Mouse (Mus musculus): ENCODE measurements around the gene Gm4981. TPM values are rescaled to one million over a fixed set of nuclear protein-coding genes. Genes with fewer than 3 reads are reported as not detected.
"Not testable (repeated sequence)": the region's sequence is repeated elsewhere in the genome, so short reads cannot be mapped to it uniquely, and the experiment has no call there.

Gene Gm4981
- total RNA-seq (2021) (not detected), polyA plus RNA-seq (2012; rRNA removed) (not detected in 2 replicates)
- long read RNA-seq = 0 reads

DNA sequence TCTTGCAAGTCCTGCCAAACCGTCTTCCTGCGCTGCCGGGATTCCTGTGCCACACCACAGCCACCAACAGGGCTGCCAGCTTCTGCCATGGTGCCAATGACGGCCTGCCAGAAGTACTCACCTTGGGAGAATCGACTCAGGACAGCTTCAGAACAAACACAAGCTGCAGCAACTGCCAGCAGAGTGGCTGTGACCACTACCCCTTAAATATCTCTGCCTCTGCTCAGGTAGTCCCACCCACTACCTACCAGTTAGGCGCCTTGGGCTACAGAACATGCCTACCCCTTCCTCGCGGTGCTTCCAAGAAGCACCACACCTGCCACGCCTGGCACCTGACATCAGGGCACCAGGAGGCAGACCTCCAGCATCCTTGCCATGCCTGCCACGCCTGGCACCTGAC, at the start of gene Gm4981:
Gene Gm4981 (minus strand): TSS at position 89 of the 400 bp plus-strand sequence.
- no peak for DNase-seq

GRCm38 (mm10) chr10:58282238-58282637, 45.7 kb upstream of the Gm4981 start:
- no peak for DNase-seq

DNA sequence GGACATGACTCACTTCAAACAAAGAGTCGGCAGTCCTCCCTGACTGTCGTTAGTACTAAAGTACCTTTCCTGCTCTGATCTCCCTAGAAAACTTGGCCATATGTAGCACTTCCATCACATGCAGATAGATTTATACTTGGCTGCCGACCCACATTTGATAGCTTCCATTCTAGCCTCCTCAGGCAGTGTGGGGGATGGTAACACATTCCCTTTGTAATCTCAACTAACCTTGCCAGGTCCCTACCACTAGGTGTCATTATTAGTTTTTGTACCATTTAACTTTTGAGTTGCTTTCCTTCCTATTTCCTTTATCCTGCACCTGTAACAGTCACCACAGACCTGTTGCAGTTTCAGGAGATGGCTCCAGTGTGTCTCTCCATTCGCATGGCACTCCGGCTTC, 22.0 kb upstream of the Gm4981 start:
- DNase-seq = peak; percentile 49

DNA sequence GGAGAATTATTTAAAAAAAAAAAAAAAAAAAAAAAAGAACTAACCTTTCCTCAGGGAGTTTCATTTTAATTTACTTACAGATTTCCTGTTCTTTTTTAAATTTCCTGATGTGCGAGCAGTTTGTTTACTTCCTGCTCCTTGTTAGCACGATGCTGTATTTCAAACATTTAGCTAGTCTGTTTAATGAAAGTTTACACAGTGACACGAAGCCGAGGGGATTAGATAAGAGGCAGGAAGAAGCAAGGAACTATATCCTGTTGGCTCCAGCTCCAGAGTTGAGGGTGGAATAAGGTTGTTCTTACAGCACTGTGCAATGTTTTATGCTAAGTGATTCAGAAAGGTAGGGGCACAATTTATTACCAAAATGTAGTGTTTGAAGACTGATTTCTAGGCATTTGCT, 19.5 kb upstream of the Gm4981 start:
- DNase-seq = no peak

GRCm38 (mm10) chr10:58255213-58255892, 18.9 kb upstream of the Gm4981 start, which contains the start of gene Gcc2:
TSS of gene Gcc2 (plus strand) at chr10:58255497.
- peak; percentile 96 for DNase-seq

DNA sequence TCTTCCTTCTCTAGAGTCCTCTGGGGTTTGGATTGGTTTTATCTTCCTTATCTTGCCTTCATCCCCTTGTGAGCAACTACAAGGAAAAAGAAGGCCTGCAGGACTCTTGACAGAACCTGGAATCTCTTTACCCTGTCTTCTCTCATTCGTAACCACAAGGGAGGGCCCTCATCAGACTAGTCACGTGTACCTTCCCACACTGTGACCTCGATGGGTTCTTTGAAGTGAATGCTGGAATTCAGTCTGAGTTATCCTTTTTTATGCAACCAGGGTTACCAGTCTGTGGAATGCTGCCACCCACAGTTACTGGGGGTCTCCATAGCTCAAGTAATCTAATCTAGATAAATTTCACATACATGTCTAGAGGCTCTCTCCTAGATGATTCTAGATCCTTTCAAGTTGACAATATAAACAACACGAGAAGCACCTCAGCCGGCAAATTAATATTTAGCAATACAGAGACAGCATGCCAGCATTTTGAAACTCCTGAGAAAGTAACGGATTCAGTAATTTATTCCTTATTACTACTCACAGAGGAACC, 18.2 kb upstream of the Gm4981 start:
- DNase-seq = peak; percentile 40

- DNase-seq = no peak
Observed at GRCm38 (mm10) chr10:58249535-58249934, 13.0 kb upstream of the Gm4981 start.

- DNase-seq = peak; percentile 49
Observed at GRCm38 (mm10) chr10:58238984-58239740, 2.7 kb upstream of the Gm4981 start.

DNA sequence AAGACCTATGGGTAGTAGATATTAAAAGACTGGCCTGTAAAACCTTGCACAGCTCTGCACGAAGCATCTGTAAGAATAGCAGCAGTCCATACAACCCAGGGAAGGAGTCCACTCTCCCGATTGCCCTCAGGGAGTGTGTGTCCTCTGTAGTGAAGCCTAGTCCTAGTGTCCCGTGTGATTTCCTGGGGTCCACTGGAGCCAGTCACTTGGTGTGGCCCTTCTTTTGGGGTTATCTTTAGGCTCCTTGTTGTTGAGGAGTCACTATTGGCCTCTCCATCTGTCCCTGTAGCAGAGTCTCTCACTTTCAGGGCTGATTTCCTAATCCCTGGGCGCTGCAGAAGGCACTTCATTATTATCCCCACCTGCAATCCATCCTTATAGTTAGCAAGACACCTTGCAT, 1.5 kb downstream of the Gm4981 start:
- DNase-seq = not testable (repeated sequence)

GRCm38 (mm10) chr10:58233740-58234121, 2.8 kb downstream of the Gm4981 start:
- not testable (repeated sequence) for DNase-seq

DNA sequence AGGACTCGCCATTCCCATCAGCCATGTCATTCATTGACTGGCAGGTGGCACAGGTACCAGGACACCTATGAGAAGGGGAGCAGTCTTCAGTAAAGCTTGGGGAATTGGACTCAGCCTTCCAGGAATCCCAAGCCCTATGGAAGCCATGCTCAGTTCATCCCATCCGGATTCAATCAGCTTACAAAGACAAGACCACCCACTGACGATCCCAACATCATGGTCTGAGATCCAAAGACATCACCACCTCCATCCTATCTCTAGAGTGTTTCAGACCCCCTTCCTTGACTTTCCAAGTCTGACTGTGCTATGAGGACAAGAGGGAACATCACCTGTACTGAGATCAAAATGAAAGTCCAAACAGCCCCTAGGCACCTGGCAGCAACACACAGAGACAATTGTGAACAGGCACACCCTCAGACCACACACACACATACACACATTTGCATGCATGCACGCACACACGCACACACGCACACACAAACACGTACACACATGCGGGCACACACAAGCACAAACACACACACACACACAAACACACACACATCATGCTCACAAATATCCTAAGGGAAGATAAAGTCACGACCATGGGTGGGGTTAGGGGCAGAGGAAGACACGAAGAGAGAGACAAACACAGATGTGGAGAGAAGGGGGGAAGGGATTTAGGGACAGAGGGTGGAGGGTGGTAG, 3.3 kb downstream of the Gm4981 start:
- not testable (repeated sequence) for DNase-seq

- DNase-seq = not testable (repeated sequence)
Observed at GRCm38 (mm10) chr10:58232641-58232969, 3.9 kb downstream of the Gm4981 start, which contains the start of gene Duxf3. TSS of gene Duxf3 (minus strand) at chr10:58232675.

DNA sequence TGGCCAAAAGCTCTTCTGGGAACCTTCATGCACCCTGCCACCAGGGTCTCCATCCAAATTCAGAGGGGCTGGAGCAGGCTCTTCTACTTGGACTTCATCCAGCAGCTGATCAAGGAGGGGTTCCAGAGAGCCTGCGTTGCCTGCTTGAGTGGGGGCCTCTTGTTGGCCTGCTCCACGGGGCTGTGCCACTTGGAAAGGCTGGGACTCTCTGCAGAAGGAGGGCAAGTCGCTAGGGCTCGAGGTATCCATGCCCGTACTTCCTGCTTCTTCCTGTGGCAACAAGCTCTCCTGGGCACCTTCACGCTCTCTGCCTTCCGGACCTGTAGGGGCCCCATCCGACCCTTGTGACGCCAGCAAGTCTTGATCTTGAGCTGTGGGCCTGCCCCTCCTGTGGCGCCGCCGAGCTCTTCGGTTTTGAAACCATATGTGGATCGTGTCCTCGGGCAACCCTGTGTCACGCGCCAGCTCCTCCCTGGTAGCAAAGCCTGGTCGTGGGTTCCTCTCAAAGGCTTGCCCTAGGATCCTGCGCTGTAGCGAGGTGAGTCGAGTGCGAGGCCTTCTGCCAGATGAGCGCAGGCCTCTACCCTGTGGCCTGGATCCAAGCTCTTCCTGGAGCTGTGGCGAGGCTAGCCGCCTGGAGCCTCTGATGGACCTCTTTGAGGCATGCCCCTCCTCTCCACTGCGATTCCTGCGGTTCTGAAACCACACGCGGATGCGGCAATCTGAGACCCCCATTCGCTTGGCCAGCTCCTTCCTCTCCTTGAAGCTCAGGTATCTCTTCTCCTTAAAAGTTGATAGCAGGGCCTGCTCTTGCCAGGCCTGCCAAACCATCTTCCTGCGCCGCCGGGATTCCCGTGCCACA, 4.5 kb downstream of the Gm4981 start:
- peak; percentile 68 for DNase-seq

GRCm38 (mm10) chr10:58231088-58231487, 5.4 kb downstream of the Gm4981 start:
- DNase-seq = not testable (repeated sequence)

DNA sequence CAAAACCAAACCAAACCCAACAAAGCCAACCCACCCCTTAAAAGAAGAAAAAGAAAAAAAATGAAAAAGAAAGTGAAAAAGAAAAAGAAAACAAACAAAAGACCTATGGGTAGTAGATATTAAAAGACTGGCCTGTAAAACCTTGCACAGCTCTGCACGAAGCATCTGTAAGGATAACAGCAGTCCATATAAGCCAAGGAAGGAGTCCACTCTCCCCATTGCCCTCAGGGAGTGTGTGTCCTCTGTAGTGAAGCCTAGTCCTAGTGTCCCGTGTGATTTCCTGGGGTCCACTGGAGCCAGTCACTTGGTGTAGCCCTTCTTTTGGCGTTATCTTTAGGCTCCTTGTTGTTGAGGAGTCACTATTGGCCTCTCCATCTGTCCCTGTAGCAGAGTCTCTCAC, 6.5 kb downstream of the Gm4981 start:
- DNase-seq = not testable (repeated sequence)

DNA sequence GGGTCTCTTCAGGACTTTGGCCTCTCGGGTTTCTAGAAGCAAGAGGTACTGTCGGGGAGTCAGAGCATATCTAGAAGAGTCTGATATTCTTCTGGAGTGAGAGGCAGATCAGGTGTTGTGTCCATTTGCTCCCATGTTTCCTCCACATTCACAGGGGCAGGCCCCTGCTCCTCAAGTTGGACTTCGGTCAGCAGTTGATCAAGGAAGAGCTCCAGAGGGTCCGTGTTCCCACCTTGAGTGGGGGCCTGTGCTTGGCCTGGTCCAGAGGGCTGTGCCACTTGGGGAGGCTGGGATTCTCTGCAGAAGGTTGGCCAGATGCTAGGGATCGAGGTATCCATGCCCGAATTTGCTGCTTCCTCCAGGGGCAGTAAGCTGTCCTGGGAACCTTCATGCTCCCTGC, 8.7 kb downstream of the Gm4981 start:
- peak; percentile 25 for DNase-seq

DNA sequence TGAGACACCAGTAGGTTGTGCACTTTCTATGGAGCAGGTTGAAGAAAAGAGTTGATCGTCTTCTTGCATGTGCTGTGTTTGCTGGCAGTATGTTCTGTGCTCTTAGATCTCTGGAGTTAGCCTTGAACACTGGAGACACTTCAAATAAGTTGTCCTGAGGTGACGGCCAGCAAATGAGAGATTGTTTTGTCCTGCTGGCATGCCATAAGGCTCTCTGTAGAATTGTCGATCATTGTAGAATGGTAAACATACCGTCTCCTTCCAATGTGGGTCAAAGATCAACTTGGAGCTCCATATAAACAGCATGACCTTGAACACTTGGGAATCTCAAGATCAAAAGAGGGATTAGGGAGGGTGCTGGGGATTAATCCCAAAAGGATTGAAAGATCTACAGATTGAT, 10.1 kb downstream of the Gm4981 start:
- not testable (repeated sequence) for DNase-seq

GRCm38 (mm10) chr10:58224827-58225785, 11.4 kb downstream of the Gm4981 start, which contains the start of gene AW822073:
TSS of gene AW822073 (minus strand) at chr10:58224930.
- peak; percentile 44 for DNase-seq

DNA sequence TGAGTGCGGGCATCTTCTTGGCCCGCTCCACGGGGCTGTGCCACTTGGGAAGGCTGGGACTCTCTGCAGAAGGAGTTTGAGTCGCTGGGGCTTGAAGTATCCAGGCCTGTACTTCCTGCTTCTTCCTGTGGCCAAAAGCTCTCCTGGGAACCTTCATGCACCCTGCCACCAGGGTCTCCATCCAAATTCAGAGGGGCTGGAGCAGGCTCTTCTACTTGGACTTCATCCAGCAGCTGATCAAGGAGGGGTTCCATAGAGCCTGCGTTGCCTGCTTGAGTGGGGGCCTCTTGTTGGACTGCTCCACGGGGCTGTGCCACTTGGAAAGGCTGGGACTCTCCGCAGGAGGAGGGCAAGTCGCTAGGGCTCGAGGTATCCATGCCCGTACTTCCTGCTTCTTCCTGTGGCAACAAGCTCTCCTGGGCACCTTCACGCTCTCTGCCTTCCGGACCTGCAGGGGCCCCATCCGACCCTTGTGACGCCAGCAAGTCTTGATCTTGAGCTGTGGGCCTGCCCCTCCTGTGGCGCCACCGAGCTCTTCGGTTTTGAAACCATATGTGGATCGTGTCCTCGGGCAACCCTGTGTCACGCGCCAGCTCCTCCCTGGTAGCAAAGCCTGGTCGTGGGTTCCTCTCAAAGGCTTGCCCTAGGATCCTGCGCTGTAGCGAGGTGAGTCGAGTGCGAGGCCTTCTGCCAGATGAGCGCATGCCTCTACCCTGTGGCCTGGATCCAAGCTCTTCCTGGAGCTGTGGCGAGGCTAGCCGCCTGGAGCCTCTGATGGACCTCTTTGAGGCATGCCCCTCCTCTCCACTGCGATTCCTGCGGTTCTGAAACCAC, 12.3 kb downstream of the Gm4981 start:
- peak; percentile 63 for DNase-seq

Measured in adrenal gland, adult 2 months (tissue).